Mouse (Mus musculus) spleen, postnatal 10 days (tissue): ENCODE measurements at regions not wholly inside any gene's neighbourhood (a gene's known extent, or its start where the extent isn't known, plus 50 kb on each side); places are given as distances from the start of the nearest gene placed in this dataset.

Experiments
- DNase-seq, 2 experiments: peaks; one replicate each; pipeline ENCODE4 v3.0.0; 2021 to 2022; ENCODE audit warnings: low spot score in 2 of 2

- DNase-seq: no peak
Observed at GRCm38 (mm10) chr1:185519811-185520210, 65.2 kb downstream of the Slc30a10 start.

- no peak for DNase-seq
Observed at GRCm38 (mm10) chr1:185524020-185524419, 69.4 kb downstream of the Slc30a10 start.

GRCm38 (mm10) chr1:185533471-185533870 lies 78.8 kb downstream of the Slc30a10 start:
- DNase-seq: no peak

- no peak for DNase-seq
Observed at GRCm38 (mm10) chr1:185534129-185534528, 79.5 kb downstream of the Slc30a10 start.

- no peak for DNase-seq
Observed at GRCm38 (mm10) chr1:185535321-185535720, 80.7 kb downstream of the Slc30a10 start.

- DNase-seq: no peak
Observed at GRCm38 (mm10) chr1:185537236-185537635, 82.6 kb downstream of the Slc30a10 start.

- DNase-seq: no peak
Observed at GRCm38 (mm10) chr1:185539458-185539857, 84.8 kb downstream of the Slc30a10 start.

GRCm38 (mm10) chr1:185546346-185546745 lies 91.7 kb downstream of the Slc30a10 start:
- no peak for DNase-seq

GRCm38 (mm10) chr1:185572761-185573530 lies 118.3 kb downstream of the Slc30a10 start:
- DNase-seq: no peak

GRCm38 (mm10) chr1:185574978-185575377 lies 120.3 kb downstream of the Slc30a10 start:
- DNase-seq: no peak

GRCm38 (mm10) chr1:185579824-185580223 lies 125.2 kb downstream of the Slc30a10 start:
- no peak for DNase-seq

- DNase-seq: no peak
Observed at GRCm38 (mm10) chr1:185585191-185585870, 130.7 kb downstream of the Slc30a10 start.

GRCm38 (mm10) chr1:185587671-185588347 lies 133.2 kb downstream of the Slc30a10 start:
- no peak for DNase-seq

- DNase-seq: no peak
Observed at GRCm38 (mm10) chr1:185588348-185588719, 133.7 kb downstream of the Slc30a10 start.

GRCm38 (mm10) chr1:185596815-185597214 lies 142.2 kb downstream of the Slc30a10 start:
- no peak for DNase-seq

- no peak for DNase-seq
Observed at GRCm38 (mm10) chr1:185598514-185598913, 143.9 kb downstream of the Slc30a10 start.

- DNase-seq: no peak
Observed at GRCm38 (mm10) chr1:185601166-185601565, 146.5 kb downstream of the Slc30a10 start.

- DNase-seq: no peak
Observed at GRCm38 (mm10) chr1:185605996-185606395, 151.3 kb downstream of the Slc30a10 start.

- no peak for DNase-seq
Observed at GRCm38 (mm10) chr1:185607611-185608010, 153.0 kb downstream of the Slc30a10 start.

GRCm38 (mm10) chr1:185608440-185608839 lies 153.8 kb downstream of the Slc30a10 start:
- DNase-seq: no peak

- DNase-seq: no peak
Observed at GRCm38 (mm10) chr1:185610586-185610985, 155.9 kb downstream of the Slc30a10 start.

GRCm38 (mm10) chr1:185615819-185616429 lies 161.3 kb downstream of the Slc30a10 start:
- DNase-seq: no peak
